Mouse (Mus musculus) bone marrow macrophage, adult 2 months (primary cell): ENCODE data around the gene Cdc40. TPM values are rescaled to one million over a fixed set of nuclear protein-coding genes. Genes with fewer than 3 reads are reported as not detected.
A peak's percentile ranks its signal among the peaks of the same experiment; 100 is the strongest.

Source experiments
- H3K27ac ChIP-seq: 2 replicates; pipeline ENCODE4 v1.5.1; 2012; ENCODE audit warnings: low read depth, low read length; ENCODE audit not compliant: insufficient read depth
- H3K4me1 ChIP-seq: 2 replicates; pipeline ENCODE4 v1.6.1; 2012; ENCODE audit warnings: low read length; ENCODE audit not compliant: control insufficient read depth, insufficient read depth
- H3K4me3 ChIP-seq: 2 replicates; pipeline ENCODE4 v1.5.1; 2012; ENCODE audit warnings: mild to moderate bottlenecking, low read length, moderate library complexity; ENCODE audit not compliant: insufficient read depth
- CTCF ChIP-seq: IDR thresholded peaks from 2 replicates; pipeline ENCODE4 v1.5.1; 2012; ENCODE audit warnings: low read depth, mild to moderate bottlenecking, low read length, moderate library complexity
- POLR2A ChIP-seq: IDR thresholded peaks from 2 replicates; pipeline ENCODE4 v1.6.1; 2012; ENCODE audit warnings: mild to moderate bottlenecking, low read depth, low read length, borderline replicate concordance
- polyA plus RNA-seq: library from polyadenylated mRNA; stranded (reverse); fragments of >200 nt; gene quantifications from 2 replicates; pipeline ENCODE4 v1.2.4, GENCODE M21; 2012; ENCODE audit not compliant: missing spikeins, insufficient read depth, insufficient read length

The Cdc40 gene
- polyA plus RNA-seq, 1 experiment: 26.2 TPM

DNA sequence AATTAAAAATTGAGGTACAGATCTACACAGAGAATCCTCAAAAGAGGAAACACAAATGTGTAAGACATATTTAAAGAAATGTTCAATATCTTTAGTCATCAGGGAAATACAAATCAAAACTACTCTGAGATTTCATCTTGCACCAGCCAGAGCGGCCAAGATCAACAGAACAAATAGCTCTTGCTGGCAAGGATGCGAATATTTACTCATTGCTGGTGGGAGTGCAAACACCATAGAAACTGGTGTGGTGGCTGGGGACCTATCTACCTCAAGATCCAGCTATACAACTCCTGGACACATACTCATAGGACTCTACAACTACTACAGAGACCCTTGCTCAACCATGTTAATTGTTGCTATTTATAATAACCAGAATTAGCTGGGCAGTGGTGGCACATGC lies 11.8 kb downstream of the Cdc40 start:
- Histone ChIP-seq H3K4me1 (no peaks in the 10 kb centered on the region), H3K4me3 (no peak overlapping the region), H3K27ac (no peak overlapping the region)
- TF ChIP-seq CTCF (no peak), POLR2A (no peak)

- Histone ChIP-seq H3K27ac (no peak overlapping the region), H3K4me1 (no peaks in the 10 kb centered on the region), H3K4me3 (no peak overlapping the region)
- TF ChIP-seq CTCF (no peak), POLR2A (no peak)
Observed at GRCm38 (mm10) chr10:40868081-40868480, 15.0 kb downstream of the Cdc40 start.

GRCm38 (mm10) chr10:40857599-40857998 lies 25.5 kb downstream of the Cdc40 start:
- no peak overlapping the region for H3K27ac ChIP-seq
- no peaks in the 10 kb centered on the region for H3K4me1 ChIP-seq
- H3K4me3 ChIP-seq: no peak overlapping the region
- no peak for TF ChIP-seq POLR2A
- TF ChIP-seq CTCF: no peak

DNA sequence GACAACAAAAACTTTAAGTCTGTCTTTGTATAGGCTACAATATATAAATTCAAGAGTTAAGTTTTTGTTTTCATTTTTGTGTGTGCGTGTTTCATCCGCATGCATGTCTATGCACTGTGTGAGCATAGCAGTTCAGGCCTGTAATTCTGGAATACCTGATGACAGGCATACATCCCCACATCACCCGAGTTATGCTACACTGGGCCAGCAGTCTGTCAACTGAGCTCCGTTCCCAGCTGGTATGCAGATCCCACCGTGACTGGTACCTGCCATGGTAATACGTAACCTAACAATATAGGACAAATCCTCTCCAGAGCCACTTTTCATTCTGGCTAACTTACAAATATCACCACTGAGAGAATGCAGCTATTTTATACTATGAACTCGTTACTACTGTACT lies 26.4 kb downstream of the Cdc40 start:
- no peak for TF ChIP-seq CTCF
- no peak for TF ChIP-seq POLR2A
- Histone ChIP-seq H3K4me3 (no peak overlapping the region), H3K27ac (no peak overlapping the region), H3K4me1 (no peaks in the 10 kb centered on the region)

- TF ChIP-seq CTCF: no peak
- no peak for TF ChIP-seq POLR2A
- H3K4me1 ChIP-seq: no peaks in the 10 kb centered on the region
- H3K27ac ChIP-seq: no peak overlapping the region
- H3K4me3 ChIP-seq: no peak overlapping the region
Observed at GRCm38 (mm10) chr10:40855616-40856015, 27.5 kb downstream of the Cdc40 start.

DNA sequence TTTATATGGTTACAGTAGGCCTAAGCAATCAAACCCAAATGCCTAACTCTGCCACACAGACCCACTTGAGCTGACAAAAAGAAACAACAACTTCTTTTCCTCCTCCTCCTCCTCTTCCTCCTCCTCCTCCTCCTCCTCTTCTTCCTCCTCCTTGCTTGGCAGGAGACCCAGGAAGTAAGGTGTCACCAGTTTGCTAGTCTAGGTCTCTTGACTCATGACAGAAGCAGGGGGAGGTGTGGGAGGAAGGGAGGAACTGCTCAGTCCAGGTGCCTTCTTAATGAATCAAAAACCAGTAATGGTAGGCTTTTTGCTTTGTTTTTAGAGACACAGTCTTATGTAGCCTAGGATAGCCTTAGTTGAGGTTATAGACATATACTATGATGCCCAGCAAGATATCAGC lies 32.0 kb downstream of the Cdc40 start:
- no peak overlapping the region for H3K4me3 ChIP-seq
- peaks cover 17% of the 10 kb centered on the region for H3K4me1 ChIP-seq
- H3K27ac ChIP-seq: no peak overlapping the region
- TF ChIP-seq POLR2A (no peak), CTCF (no peak)

DNA sequence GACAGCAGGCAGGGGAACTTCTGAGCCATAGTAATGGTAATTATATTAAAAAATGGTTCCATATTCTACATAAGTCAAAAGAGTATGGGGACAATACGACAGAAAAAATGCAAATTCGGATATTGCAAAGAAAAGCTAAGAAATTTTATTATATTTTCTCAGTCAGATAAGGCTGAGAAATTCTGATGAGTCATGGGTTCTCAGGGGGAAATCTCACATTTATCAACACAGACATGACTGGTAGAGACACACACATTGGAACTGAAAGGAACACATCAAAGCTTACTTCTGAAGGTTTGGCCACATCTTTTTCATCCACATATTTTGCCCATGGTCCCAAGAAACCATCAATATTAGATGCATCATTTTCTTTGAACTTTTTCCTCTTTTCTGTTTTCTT lies 32.5 kb downstream of the Cdc40 start:
- Histone ChIP-seq H3K4me1 (peaks cover 17% of the 10 kb centered on the region), H3K4me3 (no peak overlapping the region), H3K27ac (no peak overlapping the region)
- no peak for TF ChIP-seq POLR2A
- TF ChIP-seq CTCF: no peak

GRCm38 (mm10) chr10:40847176-40847874 lies 35.8 kb downstream of the Cdc40 start:
- peaks cover 17% of the 10 kb centered on the region for H3K4me1 ChIP-seq
- no peak for TF ChIP-seq POLR2A
- no peak for TF ChIP-seq CTCF
- H3K4me3 ChIP-seq: no peak overlapping the region
- peak overlapping the region; percentile 20 for H3K27ac ChIP-seq

- TF ChIP-seq POLR2A (no peak), CTCF (no peak)
- Histone ChIP-seq H3K27ac (no peak overlapping the region), H3K4me3 (no peak overlapping the region), H3K4me1 (peaks cover 17% of the 10 kb centered on the region)
Observed at GRCm38 (mm10) chr10:40845626-40846025, 37.5 kb downstream of the Cdc40 start.

GRCm38 (mm10) chr10:40844546-40844945 lies 38.6 kb downstream of the Cdc40 start:
- TF ChIP-seq POLR2A (no peak), CTCF (no peak)
- H3K27ac ChIP-seq: no peak overlapping the region
- H3K4me1 ChIP-seq: peaks cover 17% of the 10 kb centered on the region
- no peak overlapping the region for H3K4me3 ChIP-seq
